Mouse (Mus musculus) forebrain, embryonic 11.5 days (tissue): Measurements from ENCODE around the gene Fam241a. TPM values are rescaled to one million over a fixed set of nuclear protein-coding genes. Genes with fewer than 3 reads are reported as not detected.

ENCODE experiments used
- ATAC-seq: fragments of 200-750 bp; cut with Nextera tagmentation; replicated peaks from 2 replicates; pipeline ENCODE4 v1.8.0; 2017; ENCODE audit warnings: moderate TSS enrichment; ENCODE audit not compliant: low FRiP score
- DNase-seq: peaks from one replicate; pipeline ENCODE4 v3.0.0-alpha.2; 2017; ENCODE audit warnings: low spot score
- H3K27ac ChIP-seq: fragments of 300-500 bp; sonication (generic); 2 replicates; pipeline ENCODE4 v1.5.1; 2014; ENCODE audit warnings: low read depth, low read length
- H3K27me3 ChIP-seq: fragments of 300-500 bp; sonication (generic); 2 replicates; pipeline ENCODE4 v1.6.1; 2014; ENCODE audit warnings: mild to moderate bottlenecking, low read length, mixed read lengths; ENCODE audit not compliant: control insufficient read depth, insufficient read depth
- H3K36me3 ChIP-seq: fragments of 300-500 bp; sonication (generic); 2 replicates; pipeline ENCODE4 v1.6.1; 2014; ENCODE audit warnings: mild to moderate bottlenecking, low read length, moderate library complexity, mixed read lengths; ENCODE audit not compliant: control insufficient read depth, insufficient read depth
- H3K4me1 ChIP-seq: fragments of 300-500 bp; sonication (generic); replicated peaks from 2 replicates; pipeline ENCODE4 v1.6.1; 2014; ENCODE audit warnings: low read length, mixed read lengths; ENCODE audit not compliant: control insufficient read depth, insufficient read depth
- H3K4me2 ChIP-seq: fragments of 300-500 bp; sonication (generic); 2 replicates; pipeline ENCODE4 v1.6.1; 2014; ENCODE audit warnings: low read depth, mild to moderate bottlenecking, low read length, moderate library complexity, mixed read lengths; ENCODE audit not compliant: severe bottlenecking
- H3K4me3 ChIP-seq: fragments of 300-500 bp; sonication (generic); 2 replicates; pipeline ENCODE4 v1.5.1; 2014; ENCODE audit warnings: low read depth, low read length
- H3K9ac ChIP-seq: fragments of 300-500 bp; sonication (generic); 2 replicates; pipeline ENCODE4 v1.6.1; 2014; ENCODE audit warnings: low read length
- H3K9me3 ChIP-seq: fragments of 300-500 bp; sonication (generic); 2 replicates; pipeline ENCODE4 v1.6.1; 2016; ENCODE audit warnings: low read length, mixed read lengths; ENCODE audit not compliant: control insufficient read depth
- WGBS: fragments of 180-500 bp; shearing (Covaris S2); extraction: QIAGEN DNeasy Blood & Tissue Kit; methylation state at CpG from one replicate; pipeline ENCODE4 v1.1.7; 2014; 5-methylcytosine and 5-hydroxymethylcytosine counted together
- polyA plus RNA-seq: library from polyadenylated mRNA; unstranded; fragments of >200 nt; fragmentation: Nextera tagmentation; extraction: Ambion mirVana; gene quantifications from 2 replicates; pipeline ENCODE4 v1.2.1, GENCODE M21; 2014

The Fam241a gene
- polyA plus RNA-seq, 1 experiment from 2014 or later = 4.6 TPM

GRCm38 (mm10) chr3:127835594-127835993 lies 60.5 kb downstream of the Fam241a start:
- H3K27ac ChIP-seq = no peak overlapping the region
- peaks cover 5% of the 10 kb centered on the region; the same call in 1 of the 2 replicates for H3K4me1 ChIP-seq
- no peak overlapping the region for H3K4me3 ChIP-seq
- WGBS = 89% methylated on average over 6 of the region's 6 CpGs
- peak overlapping the region; percentile 73; the same call in 1 of the 2 replicates for H3K4me2 ChIP-seq
- no peaks in the 10 kb centered on the region for H3K9me3 ChIP-seq
- H3K9ac ChIP-seq = no peak overlapping the region
- no peaks in the 10 kb centered on the region for H3K36me3 ChIP-seq
- no peaks in the 10 kb centered on the region for H3K27me3 ChIP-seq
- ATAC-seq = no peak
- no peak for DNase-seq

GRCm38 (mm10) chr3:127834040-127834439 lies 62.1 kb downstream of the Fam241a start:
- ATAC-seq = no peak

GRCm38 (mm10) chr3:127831079-127831478 lies 65.0 kb downstream of the Fam241a start:
- DNase-seq (no peak), ATAC-seq (0 out of 2 replicates have a peak, but pooled peaks have one; percentile 12)
- Histone ChIP-seq H3K9ac (no peak overlapping the region), H3K4me2 (no peak overlapping the region), H3K27me3 (no peaks in the 10 kb centered on the region), H3K9me3 (no peaks in the 10 kb centered on the region), H3K4me3 (no peak overlapping the region), H3K27ac (no peak overlapping the region), H3K36me3 (no peaks in the 10 kb centered on the region), H3K4me1 (peaks cover 5% of the 10 kb centered on the region; the same call in 1 of the 2 replicates)
- WGBS = 72% methylated on average over 6 of the region's 6 CpGs

More at GRCm38 (mm10) chr3:127834040-127834439, 62.1 kb downstream of the Fam241a start:
- peaks cover 5% of the 10 kb centered on the region; the same call in 1 of the 2 replicates for H3K4me1 ChIP-seq
- no peaks in the 10 kb centered on the region for H3K36me3 ChIP-seq
- H3K4me2 ChIP-seq = no peak overlapping the region
- no peaks in the 10 kb centered on the region for H3K27me3 ChIP-seq
- H3K9me3 ChIP-seq = no peaks in the 10 kb centered on the region
- no peak overlapping the region for H3K9ac ChIP-seq
- 93% methylated on average over 4 of the region's 4 CpGs for WGBS
- no peak for DNase-seq
- H3K27ac ChIP-seq = no peak overlapping the region
- no peak overlapping the region for H3K4me3 ChIP-seq

GRCm38 (mm10) chr3:127830183-127830582 lies 65.9 kb downstream of the Fam241a start:
- H3K9me3 ChIP-seq = no peaks in the 10 kb centered on the region
- WGBS = 92% methylated on average over 10 of the region's 10 CpGs
- no peak overlapping the region for H3K9ac ChIP-seq
- no peaks in the 10 kb centered on the region for H3K36me3 ChIP-seq
- H3K4me1 ChIP-seq = peaks cover 2% of the 10 kb centered on the region; the same call in 1 of the 2 replicates
- ATAC-seq (no peak), DNase-seq (no peak)
- H3K4me2 ChIP-seq = no peak overlapping the region
- H3K4me3 ChIP-seq = no peak overlapping the region
- H3K27me3 ChIP-seq = no peaks in the 10 kb centered on the region
- H3K27ac ChIP-seq = no peak overlapping the region

- Histone ChIP-seq H3K27ac (no peak overlapping the region), H3K9ac (no peak overlapping the region), H3K9me3 (no peaks in the 10 kb centered on the region), H3K4me1 (peaks cover 4% of the 10 kb centered on the region; the same call in 1 of the 2 replicates), H3K4me2 (no peak overlapping the region), H3K36me3 (no peaks in the 10 kb centered on the region), H3K4me3 (no peak overlapping the region), H3K27me3 (no peaks in the 10 kb centered on the region)
- ATAC-seq (no peak), DNase-seq (no peak)
- WGBS = 66% methylated on average over 7 of the region's 7 CpGs
Measured at GRCm38 (mm10) chr3:127827123-127827522, 69.0 kb downstream of the Fam241a start.

- Histone ChIP-seq H3K4me3 (no peak overlapping the region), H3K36me3 (no peaks in the 10 kb centered on the region), H3K9ac (no peak overlapping the region), H3K27ac (no peak overlapping the region), H3K27me3 (no peaks in the 10 kb centered on the region), H3K4me2 (no peak overlapping the region), H3K9me3 (no peaks in the 10 kb centered on the region), H3K4me1 (peaks cover 4% of the 10 kb centered on the region; the same call in 1 of the 2 replicates)
- ATAC-seq (0 out of 2 replicates have a peak, but pooled peaks have one; percentile 24), DNase-seq (no peak)
- 82% methylated on average over 7 of the region's 7 CpGs for WGBS
Measured at GRCm38 (mm10) chr3:127826503-127826902, 69.6 kb downstream of the Fam241a start.

- 81% methylated on average over 17 of the region's 17 CpGs for WGBS
- no peak for ATAC-seq
- H3K9me3 ChIP-seq = no peaks in the 10 kb centered on the region
Measured at GRCm38 (mm10) chr3:127823886-127824863, 71.9 kb downstream of the Fam241a start.

GRCm38 (mm10) chr3:127821209-127821608 lies 74.9 kb downstream of the Fam241a start:
- no peaks in the 10 kb centered on the region for H3K9me3 ChIP-seq
- 0 out of 2 replicates have a peak, but pooled peaks cover 2% of the 10 kb centered on the region for H3K4me1 ChIP-seq
- WGBS = 93% methylated on average over 5 of the region's 5 CpGs
- no peak overlapping the region for H3K27ac ChIP-seq
- DNase-seq = no peak
- peaks cover 3% of the 10 kb centered on the region; the same call in 1 of the 2 replicates for H3K36me3 ChIP-seq
- no peaks in the 10 kb centered on the region for H3K27me3 ChIP-seq
- H3K4me2 ChIP-seq = no peak overlapping the region
- no peak overlapping the region for H3K9ac ChIP-seq
- no peak overlapping the region for H3K4me3 ChIP-seq
- no peak for ATAC-seq

More at GRCm38 (mm10) chr3:127823886-127824863, 71.9 kb downstream of the Fam241a start:
- peaks cover 3% of the 10 kb centered on the region; the same call in 1 of the 2 replicates for H3K36me3 ChIP-seq
- H3K27ac ChIP-seq = no peak overlapping the region
- no peak overlapping the region for H3K4me3 ChIP-seq
- no peak overlapping the region for H3K9ac ChIP-seq
- no peak overlapping the region for H3K4me2 ChIP-seq
- peaks cover 4% of the 10 kb centered on the region; the same call in 1 of the 2 replicates for H3K4me1 ChIP-seq
- peak; percentile 43 for DNase-seq
- no peaks in the 10 kb centered on the region for H3K27me3 ChIP-seq
